Mouse (Mus musculus) MEL (cell line): ENCODE data around the gene Slc17a1. TPM values are rescaled to one million over a fixed set of nuclear protein-coding genes. Genes with fewer than 3 reads are reported as not detected.

ENCODE experiments used
- DNase-seq: peaks from one replicate; pipeline ENCODE4 v3.0.0; 2011; ENCODE audit warnings: low read depth, low spot score
- H3K27ac ChIP-seq: 2 replicates; pipeline ENCODE4 v1.5.1; 2012; ENCODE audit warnings: low read depth, mild to moderate bottlenecking, control low read depth, low read length, moderate library complexity; ENCODE audit not compliant: control insufficient read depth
- H3K27me3 ChIP-seq, 2 experiments: fragments of 150-350 bp in 1 of 2; sonication (generic) in 1 of 2; 2 replicates each; pipeline ENCODE4 v1.6.1; 2012; ENCODE audit warnings: low read length in 2 of 2, mild to moderate bottlenecking in 2 of 2, improper control_type of control experiment in 1 of 2, moderate library complexity in 1 of 2; ENCODE audit not compliant: insufficient read depth in 2 of 2, control insufficient read depth in 1 of 2
- H3K36me3 ChIP-seq, 2 experiments: 2 replicates each; pipeline ENCODE4 v1.6.1; 2012 to 2014; ENCODE audit warnings: low read length in 2 of 2, improper control_type of control experiment in 1 of 2, inconsistent platforms in 1 of 2, mild to moderate bottlenecking in 1 of 2; ENCODE audit not compliant: insufficient read depth in 2 of 2, control insufficient read depth in 1 of 2
- H3K4me1 ChIP-seq, 2 experiments: fragments of 150-350 bp in 1 of 2; sonication (generic) in 1 of 2; 2 replicates each; pipeline ENCODE4 v1.6.1; 2012; ENCODE audit warnings: low read length in 2 of 2, improper control_type of control experiment in 1 of 2, mild to moderate bottlenecking in 1 of 2; ENCODE audit not compliant: insufficient read depth in 2 of 2, control insufficient read depth in 1 of 2
- H3K4me3 ChIP-seq, 2 experiments: fragments of 150-350 bp in 1 of 2; sonication (generic) in 1 of 2; 2 replicates each; pipeline ENCODE4 v1.5.1; 2012; ENCODE audit warnings: low read depth in 2 of 2, low read length in 2 of 2, mild to moderate bottlenecking in 2 of 2, moderate library complexity in 2 of 2, control low read depth in 1 of 2, improper control_type of control experiment in 1 of 2; ENCODE audit not compliant: control insufficient read depth in 1 of 2, insufficient read depth in 1 of 2
- H3K79me2 ChIP-seq: 2 replicates; pipeline ENCODE4 v1.6.1; 2012; ENCODE audit warnings: mild to moderate bottlenecking, low read length, moderate library complexity; ENCODE audit not compliant: control insufficient read depth, poor library complexity, insufficient read depth
- H3K9ac ChIP-seq: 2 replicates; pipeline ENCODE4 v1.6.1; 2012; ENCODE audit warnings: low read depth, mild to moderate bottlenecking, control low read depth, low read length, moderate library complexity; ENCODE audit not compliant: control insufficient read depth, poor library complexity, severe bottlenecking
- H3K9me3 ChIP-seq: fragments of 150-350 bp; sonication (generic); replicated peaks from 2 replicates; pipeline ENCODE4 v1.6.1; 2012; ENCODE audit warnings: mild to moderate bottlenecking, low read length, improper control_type of control experiment, moderate library complexity; ENCODE audit not compliant: insufficient read depth
- CTCF ChIP-seq, 3 experiments: IDR thresholded peaks in 2 of 3; conservative IDR thresholded peaks in 1 of 3; 2 replicates each; pipeline ENCODE4 v1.5.1; 2011 to 2012; ENCODE audit warnings: low read length in 3 of 3, low read depth in 2 of 3, mild to moderate bottlenecking in 2 of 3, improper control_type of control experiment in 1 of 3, inconsistent platforms in 1 of 3, mixed read lengths in 1 of 3, moderate library complexity in 1 of 3; ENCODE audit not compliant: control insufficient read depth in 1 of 3, insufficient read depth in 1 of 3, poor library complexity in 1 of 3, severe bottlenecking in 1 of 3
- E2F4 ChIP-seq: IDR thresholded peaks from 2 replicates; pipeline ENCODE4 v1.6.1; 2011; ENCODE audit warnings: low read depth, low read length, improper control_type of control experiment, borderline replicate concordance
- ELF1 ChIP-seq: IDR thresholded peaks from 2 replicates; pipeline ENCODE4 v1.6.1; 2014; ENCODE audit warnings: low read depth, mild to moderate bottlenecking, inconsistent platforms, low read length, improper control_type of control experiment, moderate library complexity
- ETS1 ChIP-seq: IDR thresholded peaks from 2 replicates; pipeline ENCODE4 v1.6.1; 2012; ENCODE audit warnings: low read depth, mild to moderate bottlenecking, inconsistent platforms, low read length, improper control_type of control experiment, moderate library complexity
- GATA1 ChIP-seq: IDR thresholded peaks from 2 replicates; pipeline ENCODE4 v1.6.1; 2011; ENCODE audit warnings: low read depth, low read length, improper control_type of control experiment
- JUND ChIP-seq: IDR thresholded peaks from 2 replicates; pipeline ENCODE4 v1.6.1; 2011; ENCODE audit warnings: low read depth, mild to moderate bottlenecking, improper control_type of control experiment, low read length
- MXI1 ChIP-seq: IDR thresholded peaks from 2 replicates; pipeline ENCODE4 v1.6.1; 2011; ENCODE audit warnings: mild to moderate bottlenecking, low read depth, low read length, improper control_type of control experiment
- MYB ChIP-seq: IDR thresholded peaks from 2 replicates; pipeline ENCODE4 v1.6.1; 2011; ENCODE audit warnings: mild to moderate bottlenecking, low read depth, low read length, improper control_type of control experiment
- MYC ChIP-seq: IDR thresholded peaks from 2 replicates; pipeline ENCODE4 v1.6.1; 2011; ENCODE audit warnings: low read depth, mild to moderate bottlenecking, low read length, improper control_type of control experiment, moderate library complexity
- NELFE ChIP-seq: IDR thresholded peaks from 2 replicates; pipeline ENCODE4 v1.6.1; 2011; ENCODE audit warnings: low read depth, low read length, improper control_type of control experiment
- NRF1 ChIP-seq: IDR thresholded peaks from 2 replicates; pipeline ENCODE4 v1.6.1; 2014; ENCODE audit warnings: low read depth, mild to moderate bottlenecking, inconsistent platforms, low read length, improper control_type of control experiment, moderate library complexity; ENCODE audit not compliant: poor library complexity, insufficient read depth, severe bottlenecking
- RCOR1 ChIP-seq: IDR thresholded peaks from 2 replicates; pipeline ENCODE4 v1.6.1; 2012; ENCODE audit warnings: low read depth, mild to moderate bottlenecking, inconsistent platforms, low read length, improper control_type of control experiment
- SIN3A ChIP-seq: IDR thresholded peaks from 2 replicates; pipeline ENCODE4 v1.6.1; 2012; ENCODE audit warnings: low read length, improper control_type of control experiment, inconsistent platforms
- TBP ChIP-seq: IDR thresholded peaks from 2 replicates; pipeline ENCODE4 v1.8.0; 2011; ENCODE audit warnings: low read depth, low read length, improper control_type of control experiment
- TCF12 ChIP-seq: IDR thresholded peaks from 2 replicates; pipeline ENCODE4 v1.6.1; 2014; ENCODE audit warnings: low read depth, mild to moderate bottlenecking, inconsistent platforms, low read length, improper control_type of control experiment, moderate library complexity
- USF1 ChIP-seq: IDR thresholded peaks from 2 replicates; pipeline ENCODE4 v1.6.1; 2014; ENCODE audit warnings: low read depth, mild to moderate bottlenecking, inconsistent platforms, low read length, improper control_type of control experiment, moderate library complexity
- USF2 ChIP-seq, 2 experiments: IDR thresholded peaks; 2 replicates each; pipeline ENCODE4 v1.6.1; 2011 to 2012; ENCODE audit warnings: improper control_type of control experiment in 2 of 2, low read length in 2 of 2, borderline replicate concordance in 1 of 2, inconsistent platforms in 1 of 2, low read depth in 1 of 2, mild to moderate bottlenecking in 1 of 2; ENCODE audit not compliant: insufficient read depth in 1 of 2
- ZKSCAN1 ChIP-seq: IDR thresholded peaks from 2 replicates; pipeline ENCODE4 v1.6.1; 2012; ENCODE audit warnings: low read depth, mild to moderate bottlenecking, inconsistent platforms, low read length, improper control_type of control experiment, moderate library complexity
- ZNF384 ChIP-seq: IDR thresholded peaks from 2 replicates; pipeline ENCODE4 v1.6.1; 2012; ENCODE audit warnings: low read depth, mild to moderate bottlenecking, inconsistent platforms, low read length, improper control_type of control experiment
- polyA plus RNA-seq, 2 experiments: library from polyadenylated mRNA; stranded (reverse) in 1 of 2; unstranded in 1 of 2; fragments of >175 nt in 1 of 2; fragments of >200 nt in 1 of 2; gene quantifications; 2 replicates each; pipeline versions ENCODE4 v1.2.1 to v1.2.4; 2012; ENCODE audit warnings: low replicate concordance in 2 of 2, low read depth in 1 of 2; ENCODE audit not compliant: insufficient read length in 2 of 2, insufficient read depth in 1 of 2, missing spikeins in 1 of 2
- total RNA-seq: library from RNA; depleted of rRNA; stranded (reverse); fragments of 300-350 nt; gene quantifications from 2 replicates; pipeline ENCODE4 v1.2.3, GENCODE M21; 2012

Gene Slc17a1
- total and polyA plus RNA-seq, 3 experiments: not detected

DNA sequence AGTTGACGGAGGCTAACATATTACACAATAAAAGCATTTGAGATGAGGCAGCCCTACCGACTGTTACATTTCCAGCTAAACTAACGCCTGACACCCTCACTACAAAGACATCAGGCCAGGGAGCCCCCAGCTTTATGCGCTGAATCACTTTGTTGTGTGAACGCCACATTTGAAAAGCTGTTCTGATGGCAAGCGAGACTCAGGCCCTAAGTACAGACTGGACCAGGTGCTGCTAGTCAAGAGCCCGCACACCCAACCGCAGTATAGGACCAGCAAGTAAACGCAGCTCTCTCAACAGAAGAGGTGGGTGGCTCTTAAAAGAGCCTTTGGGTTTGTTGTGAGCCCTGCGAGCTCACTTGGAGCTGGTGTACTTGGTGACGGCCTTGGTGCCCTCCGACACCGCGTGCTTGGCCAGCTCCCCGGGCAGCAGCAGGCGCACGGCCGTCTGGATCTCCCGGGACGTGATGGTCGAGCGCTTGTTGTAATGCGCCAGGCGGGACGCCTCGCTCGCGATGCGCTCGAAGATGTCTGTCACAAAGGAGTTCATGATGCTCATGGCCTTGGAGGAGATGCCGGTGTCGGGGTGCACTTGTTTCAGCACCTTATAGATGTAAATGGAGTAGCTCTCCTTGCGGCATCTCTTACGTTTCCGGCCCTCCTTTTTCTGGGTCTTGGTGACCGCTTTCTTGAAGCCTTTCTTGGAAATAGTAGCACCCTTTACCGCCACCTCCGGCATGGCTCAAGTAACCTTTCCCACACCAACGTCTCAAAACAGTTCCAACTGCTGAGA lies 66.1 kb downstream of the Slc17a1 start, which contains the start of gene Hist1h2ba:
Gene Hist1h2ba, minus strand, starts transcription at position 736 of the 790 bp plus-strand sequence.
- H3K4me3 ChIP-seq: no peak within 1 kb of the TSS
- H3K9ac ChIP-seq: no peak within 1 kb of the TSS
- H3K9me3 ChIP-seq: no peaks in the 10 kb centered on the region
- H3K27ac ChIP-seq: no peak within 1 kb of the TSS
- H3K36me3 ChIP-seq: no peaks in the 10 kb centered on the region
- H3K4me1 ChIP-seq: no peaks in the 10 kb centered on the region
- peak; percentile 62 for DNase-seq
- H3K27me3 ChIP-seq: peaks cover 0 to 14% of the 10 kb centered on the region in 2 experiments
- no peaks in the 10 kb centered on the region for H3K79me2 ChIP-seq
- TF ChIP-seq SIN3A (no peak), MXI1 (no peak), ZKSCAN1 (no peak), ELF1 (no peak), NRF1 (no peak), GATA1 (no peak), ETS1 (no peak), TBP (no peak), MYB (no peak), USF2 (IDR thresholded peaks at IDR 0.05; ENCODE audit: borderline replicate concordance in 1 of 2, insufficient read depth in 1 of 2, low read depth in 1 of 2, low read length in 2 of 2) (no peak), MYC (no peak), CTCF (IDR thresholded peaks at IDR 0.05 in 2 of 3, conservative IDR thresholded peaks at IDR 0.05 in 1 of 3; ENCODE audit: control insufficient read depth in 1 of 3, insufficient read depth in 1 of 3, low read depth in 2 of 3, low read length in 3 of 3, poor library complexity in 1 of 3, severe bottlenecking in 1 of 3) (no peak)

DNA sequence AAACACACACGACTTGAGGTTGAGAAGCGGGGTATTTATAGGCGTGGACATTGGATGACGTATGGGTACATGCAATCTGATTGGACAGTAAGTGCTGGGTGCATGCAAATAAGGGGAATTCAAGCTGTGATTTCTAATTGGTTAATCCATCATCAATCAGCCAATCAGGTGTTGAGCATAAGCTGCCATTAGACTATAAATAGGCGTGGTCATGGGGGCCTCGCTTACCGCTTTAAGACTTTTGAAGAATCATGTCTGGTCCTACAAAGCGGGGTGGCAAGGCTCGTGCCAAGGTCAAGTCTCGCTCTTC lies 66.6 kb downstream of the Slc17a1 start, which contains the start of gene Hist1h2aa:
Gene Hist1h2aa, plus strand, starts transcription at position 252 of the 310 bp plus-strand sequence.
- H3K36me3 ChIP-seq: no peaks in the 10 kb centered on the region
- H3K4me3 ChIP-seq: no peak within 1 kb of the TSS
- H3K9me3 ChIP-seq: no peaks in the 10 kb centered on the region
- H3K79me2 ChIP-seq: no peaks in the 10 kb centered on the region
- H3K27ac ChIP-seq: no peak within 1 kb of the TSS
- H3K9ac ChIP-seq: no peak within 1 kb of the TSS
- H3K4me1 ChIP-seq: no peaks in the 10 kb centered on the region
- H3K27me3 ChIP-seq: peaks cover 0 to 15% of the 10 kb centered on the region in 2 experiments
- DNase-seq: no peak
- TF ChIP-seq USF1: no peak
- TF ChIP-seq TCF12: no peak
- TF ChIP-seq RCOR1: no peak
- TF ChIP-seq NELFE: no peak
- no peak for TF ChIP-seq MYB
- TF ChIP-seq JUND: no peak
- no peak for TF ChIP-seq E2F4
- TF ChIP-seq ZNF384: no peak
